Mouse (Mus musculus): ENCODE data around the gene Hacd3.

- TF ChIP-seq GATA2 (IDR thresholded peaks at IDR 0.05; ENCODE audit: borderline replicate concordance, low read depth, low read length) (no peak), CTCF (IDR thresholded peaks at IDR 0.05; ENCODE audit: low read depth, low read length) (no peak), POLR2AphosphoS5 (IDR thresholded peaks at IDR 0.05; ENCODE audit: insufficient replicate concordance, low read depth, low read length) (no peak), GATA1 (IDR thresholded peaks at IDR 0.05; ENCODE audit: borderline replicate concordance, low read length) (no peak)
These were observed 10.4 kb upstream of the Hacd3 start for GRCm38 (mm10) chr9:65031894-65032268.
